Mouse (Mus musculus) testis, postnatal 14 days (tissue): Measurements from ENCODE around the gene Crhr1.

Experiments used
- DNase-seq: peaks from one replicate; pipeline ENCODE4 v3.0.0; 2021; ENCODE audit warnings: low spot score

Crhr1 gene

DNA sequence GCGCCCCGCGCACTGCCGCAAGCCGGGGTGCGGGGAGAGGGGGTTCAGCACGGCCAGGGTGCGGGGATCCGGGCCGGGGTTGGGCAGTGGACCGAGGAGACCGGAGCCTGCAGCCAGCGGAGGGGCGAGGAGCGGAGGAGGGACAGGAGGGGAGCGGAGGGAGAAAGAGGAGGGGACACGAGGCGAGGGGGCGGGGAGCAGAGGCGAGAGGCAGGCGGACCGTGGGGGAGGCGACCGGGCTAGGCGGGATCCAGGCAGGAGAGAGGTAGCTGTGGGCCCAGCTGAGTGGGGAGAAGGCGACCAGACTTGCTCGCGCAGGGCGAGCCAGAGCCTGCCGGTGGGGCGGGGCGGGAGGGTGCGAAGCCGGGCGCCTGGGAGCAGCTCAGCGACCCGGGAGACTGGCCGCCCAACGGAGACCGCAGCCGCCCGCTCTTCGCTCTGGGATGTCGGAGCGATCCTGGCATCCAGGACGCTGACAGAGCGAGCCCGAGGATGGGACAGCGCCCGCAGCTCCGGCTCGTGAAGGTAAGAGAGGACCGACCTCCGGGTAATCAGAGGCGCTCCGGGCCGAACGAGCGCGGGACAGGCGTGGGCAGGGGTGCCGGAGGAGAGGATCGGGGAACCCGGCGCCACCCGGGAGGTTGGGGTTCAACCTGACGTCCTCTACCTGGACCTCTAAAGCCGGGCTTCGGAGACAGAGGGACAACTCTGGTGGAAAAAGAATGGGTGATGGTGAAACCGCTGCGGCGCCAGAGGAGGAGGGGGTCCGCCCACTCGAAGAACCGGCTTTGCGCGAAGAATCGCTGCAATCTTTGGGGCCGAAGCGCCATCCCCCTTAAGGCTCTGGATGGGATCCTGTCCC, at the start of gene Crhr1:
TSS of gene Crhr1 (plus strand) at position 276 of the 862 bp plus-strand sequence.
- DNase-seq, result no peak

DNA sequence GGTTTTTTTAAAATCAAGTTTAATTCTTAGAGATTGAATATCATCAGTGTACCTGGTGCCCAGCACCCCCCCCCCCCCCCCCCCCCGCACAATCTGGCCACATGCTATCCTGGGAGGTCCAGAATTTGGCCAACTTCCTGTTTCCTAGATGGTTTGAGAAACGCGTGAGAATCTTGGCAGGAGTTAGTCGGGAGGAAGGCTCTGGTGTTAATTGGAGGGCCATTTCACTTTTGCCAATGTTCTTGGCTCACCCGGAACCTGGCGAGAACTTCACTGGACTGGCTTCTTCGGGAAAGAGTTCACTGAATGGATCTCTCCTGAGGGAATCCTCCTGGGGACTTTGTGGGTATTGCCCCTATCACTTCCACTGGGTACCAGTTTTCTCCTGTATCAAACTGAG, 49.4 kb upstream of the Crhr1 start:
- DNase-seq, result no peak

DNA sequence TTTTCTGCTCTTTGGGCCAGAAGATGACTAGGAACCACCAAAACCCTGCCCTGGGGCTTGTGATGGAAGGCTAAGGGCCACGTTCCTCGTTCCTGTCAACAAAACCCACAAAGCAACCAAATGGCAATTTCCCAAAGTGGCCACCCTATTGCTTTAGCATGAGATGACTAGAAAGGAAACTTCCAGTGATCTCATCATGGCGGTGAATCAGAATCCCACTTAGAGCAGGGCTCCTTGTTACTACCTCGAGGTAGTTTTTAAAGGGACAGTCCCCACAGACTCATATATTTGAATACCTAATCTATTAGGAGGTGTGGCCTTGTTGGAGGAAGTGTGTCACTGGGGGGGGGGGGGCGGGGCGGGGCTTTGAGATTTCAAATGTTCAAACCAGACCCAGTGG, 48.9 kb upstream of the Crhr1 start:
- DNase-seq, result no peak

DNA sequence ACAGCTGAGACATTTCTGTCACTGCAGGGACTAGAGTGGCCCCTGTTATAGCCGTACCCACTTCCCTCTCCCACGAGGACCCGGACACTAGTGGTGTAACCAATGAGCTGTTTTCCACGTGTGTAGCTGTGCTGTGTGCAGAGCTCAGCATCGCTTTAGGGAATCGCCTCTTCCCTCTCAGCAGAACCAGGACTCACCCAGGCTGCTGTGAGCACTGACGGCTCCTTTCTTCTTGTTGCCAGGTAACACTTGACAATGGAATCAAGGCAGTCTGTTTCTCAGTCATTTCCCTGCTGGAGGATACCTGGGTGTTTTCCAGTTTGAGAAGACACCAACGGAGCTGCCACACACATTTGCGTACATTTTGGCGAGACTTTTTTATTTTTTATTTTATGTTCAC, 44.1 kb upstream of the Crhr1 start:
- DNase-seq, result no peak

DNA sequence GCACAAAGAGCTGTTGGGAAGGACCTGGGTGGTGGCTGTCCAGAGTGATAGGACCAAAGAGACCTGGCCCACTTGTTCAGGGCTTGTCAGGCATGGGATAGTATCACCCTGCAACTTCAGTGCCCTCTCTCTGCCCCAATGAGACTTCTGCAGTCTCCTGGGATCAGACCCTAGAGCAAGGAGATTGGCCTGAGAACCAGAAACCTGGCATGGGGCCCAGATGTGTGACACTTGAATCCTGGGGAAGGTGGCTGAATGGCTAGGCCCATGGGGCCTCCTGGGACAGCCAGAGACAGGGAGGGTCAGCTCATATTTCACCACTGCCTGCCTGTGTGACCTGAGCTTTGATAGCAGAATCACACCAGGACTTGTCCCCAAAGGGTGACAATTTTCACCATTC, 41.9 kb upstream of the Crhr1 start:
- DNase-seq, result no peak

GRCm38 (mm10) chr11:104095151-104095550, 37.5 kb upstream of the Crhr1 start:
- no peak for DNase-seq

DNA sequence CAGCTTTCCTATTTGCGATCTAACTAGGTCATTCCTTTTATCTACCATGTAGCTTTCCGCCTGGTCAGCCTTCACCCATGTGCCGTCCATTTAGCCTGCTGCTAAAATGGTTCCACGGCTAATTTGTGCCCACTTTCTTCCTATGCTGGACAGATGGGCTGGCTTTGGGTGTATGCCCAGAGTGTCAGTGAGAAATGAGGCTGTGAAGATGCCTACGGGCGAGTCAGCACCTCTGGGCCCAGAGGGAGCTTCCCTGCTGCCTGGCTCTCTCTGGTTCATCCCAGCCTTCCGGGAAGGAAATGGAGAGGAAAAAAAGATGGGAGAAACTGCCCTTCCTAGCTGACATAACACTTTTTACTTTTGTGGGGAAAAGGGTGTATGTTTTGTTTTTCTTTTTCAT, 36.1 kb upstream of the Crhr1 start:
- no peak for DNase-seq

DNA sequence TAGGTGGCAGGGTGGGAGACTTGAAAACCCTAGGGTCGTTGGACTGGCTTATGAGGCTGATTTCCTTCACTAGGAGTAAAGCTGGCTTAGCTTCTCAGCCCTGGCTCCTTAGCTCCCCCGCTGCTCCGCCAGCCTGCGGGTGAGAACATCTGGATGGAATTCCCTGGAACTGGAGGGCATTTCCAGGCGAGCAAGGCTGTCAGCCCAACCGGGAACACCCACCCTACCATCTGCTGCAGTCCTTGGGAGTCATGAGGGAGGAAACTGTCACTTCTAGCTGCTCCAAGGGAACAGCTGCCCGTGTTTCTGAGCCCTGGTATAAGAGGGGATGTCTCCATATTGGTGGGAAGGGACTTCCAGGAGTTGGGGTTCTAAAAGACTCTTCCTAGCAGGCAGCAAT, 33.1 kb upstream of the Crhr1 start:
- DNase-seq, result no peak

DNA sequence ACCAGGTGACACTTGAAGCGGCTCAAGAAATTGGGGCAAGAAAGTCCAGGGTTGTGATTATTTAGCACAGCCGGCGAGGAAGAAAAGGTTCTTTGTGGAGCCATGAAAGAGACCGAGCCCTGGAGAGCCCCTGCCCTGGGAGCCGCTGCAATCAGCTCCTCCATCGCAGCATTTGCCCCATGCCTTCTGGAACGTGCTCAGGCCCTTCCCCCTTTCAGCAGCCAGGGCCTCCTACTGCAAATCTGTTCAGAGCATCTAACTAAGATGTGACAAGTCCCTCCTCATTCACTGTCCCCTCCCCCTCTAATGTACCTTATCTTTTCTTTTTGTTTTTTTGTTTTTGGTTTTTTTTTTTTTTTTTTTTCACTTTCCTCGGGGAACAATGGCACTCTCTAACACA, 30.0 kb upstream of the Crhr1 start:
- DNase-seq, result no peak

DNA sequence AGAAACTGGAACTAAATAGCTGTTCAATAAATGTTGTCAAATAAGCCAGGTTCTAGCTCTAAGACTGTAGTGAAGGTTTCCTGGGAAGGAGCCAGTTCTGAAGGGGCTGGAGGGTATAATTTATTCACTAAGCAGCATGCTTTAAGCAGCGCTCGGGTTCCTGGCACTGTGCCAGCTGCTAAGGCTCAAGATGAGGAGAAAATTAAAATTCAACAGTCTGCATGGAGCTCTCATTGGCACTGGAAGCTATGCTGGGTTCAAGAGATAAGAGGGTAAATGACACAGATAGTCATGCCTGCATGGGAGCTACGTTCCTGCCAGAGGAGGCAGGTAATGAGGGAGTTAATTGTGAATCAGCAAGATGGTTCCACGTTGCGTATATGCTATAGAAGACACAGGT, 26.3 kb upstream of the Crhr1 start:
- DNase-seq, result no peak

DNA sequence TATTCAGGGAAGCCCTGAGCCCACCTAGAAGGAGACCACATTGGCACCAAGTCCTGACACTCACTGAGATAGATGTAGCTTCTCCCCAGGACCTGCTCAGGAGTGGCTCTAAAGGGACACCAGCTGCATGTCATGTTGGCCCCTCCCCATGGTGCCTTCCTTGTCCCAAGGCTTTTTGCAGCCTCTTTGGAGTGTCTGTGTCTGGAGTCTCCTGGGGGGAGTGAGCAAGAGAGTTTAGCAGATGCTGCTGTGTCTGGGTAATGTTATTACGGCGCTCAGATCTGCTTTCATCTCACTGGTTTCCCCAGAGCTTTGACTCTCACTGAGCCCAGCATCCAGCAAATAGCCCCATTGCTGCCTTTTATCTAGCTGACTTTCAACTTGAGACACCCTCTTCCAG, 25.7 kb upstream of the Crhr1 start:
- DNase-seq, result no peak

- DNase-seq, result no peak
Measured at GRCm38 (mm10) chr11:104110366-104110765, 22.3 kb upstream of the Crhr1 start.

DNA sequence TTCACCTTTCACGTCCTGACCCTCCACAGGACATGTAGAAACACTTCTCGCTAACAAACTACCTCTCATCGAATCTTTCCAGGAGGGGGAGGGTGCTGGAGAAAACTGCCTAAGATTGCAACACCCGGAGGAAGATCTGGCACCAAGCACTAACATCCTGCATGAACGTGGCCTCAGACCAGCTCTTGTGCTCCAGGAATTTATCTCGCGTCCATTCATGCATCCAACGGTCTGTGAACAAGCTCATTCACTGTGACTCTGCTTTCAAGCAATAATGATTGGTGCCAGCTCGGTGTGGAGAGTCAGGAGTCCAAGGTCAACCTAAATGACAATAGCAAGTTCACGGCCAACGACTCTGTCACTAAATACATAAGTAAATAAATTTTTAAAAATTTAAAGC, 20.8 kb upstream of the Crhr1 start:
- DNase-seq, result no peak

DNA sequence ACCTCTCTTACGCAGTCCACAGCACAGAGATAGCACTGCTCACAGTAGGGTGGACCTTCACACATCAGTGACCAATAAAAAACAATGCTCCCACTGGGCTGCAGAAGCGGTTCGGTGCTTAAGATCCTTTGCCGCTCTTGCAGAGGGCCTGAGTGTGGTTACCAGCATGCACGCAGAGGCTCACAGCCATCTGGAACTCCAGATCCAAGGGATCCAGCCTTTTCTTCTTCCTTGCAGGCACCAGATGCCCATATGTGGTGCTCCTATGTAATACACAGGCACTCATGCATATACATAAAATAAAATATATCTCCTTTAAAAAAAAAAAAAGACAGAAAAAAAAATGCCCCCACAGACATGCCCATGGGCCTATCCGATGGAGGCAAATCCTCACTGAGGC, 19.0 kb upstream of the Crhr1 start:
- DNase-seq, result no peak

DNA sequence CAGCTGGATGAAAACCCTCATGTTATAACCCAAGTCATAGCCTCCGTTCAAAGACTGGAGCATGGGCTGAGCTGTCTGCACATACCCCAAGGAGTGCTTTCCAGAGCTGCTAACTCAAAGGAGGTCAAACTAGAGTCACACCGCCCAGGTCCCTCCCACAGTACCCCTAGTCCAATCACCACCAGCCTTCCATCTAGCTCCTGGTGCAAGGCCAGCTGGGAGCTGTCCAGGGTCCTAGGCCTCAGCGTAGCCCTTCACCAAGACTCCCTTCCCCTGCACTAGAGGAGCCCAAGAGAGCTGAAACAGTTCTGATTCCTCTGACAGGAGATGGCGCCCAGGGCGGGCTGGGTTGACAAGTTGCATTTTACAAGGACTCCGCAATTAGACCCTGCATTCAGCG, 18.0 kb upstream of the Crhr1 start:
- DNase-seq, result peak; percentile 71

DNA sequence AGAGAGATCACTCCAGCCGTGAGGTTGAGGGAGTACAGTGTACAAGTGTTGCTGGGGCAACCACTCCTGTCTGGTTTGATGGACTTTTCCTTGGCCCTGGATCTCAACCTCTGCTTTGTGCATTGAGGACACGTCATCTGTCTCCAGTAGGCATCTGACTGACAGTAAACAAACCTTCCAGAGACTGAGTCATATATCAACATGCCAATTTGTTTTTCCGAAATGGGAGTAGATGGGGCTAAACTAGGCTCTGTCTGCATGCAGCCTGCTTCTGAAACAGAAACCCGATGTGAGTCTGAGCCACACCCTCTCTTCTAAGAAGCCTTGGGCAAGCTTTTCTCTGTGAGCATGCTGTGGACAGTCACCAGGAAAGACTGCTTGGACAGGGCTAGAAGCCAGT, 14.3 kb upstream of the Crhr1 start:
- DNase-seq, result no peak

- DNase-seq, result no peak
Measured at GRCm38 (mm10) chr11:104122966-104123365, 9.7 kb upstream of the Crhr1 start.

DNA sequence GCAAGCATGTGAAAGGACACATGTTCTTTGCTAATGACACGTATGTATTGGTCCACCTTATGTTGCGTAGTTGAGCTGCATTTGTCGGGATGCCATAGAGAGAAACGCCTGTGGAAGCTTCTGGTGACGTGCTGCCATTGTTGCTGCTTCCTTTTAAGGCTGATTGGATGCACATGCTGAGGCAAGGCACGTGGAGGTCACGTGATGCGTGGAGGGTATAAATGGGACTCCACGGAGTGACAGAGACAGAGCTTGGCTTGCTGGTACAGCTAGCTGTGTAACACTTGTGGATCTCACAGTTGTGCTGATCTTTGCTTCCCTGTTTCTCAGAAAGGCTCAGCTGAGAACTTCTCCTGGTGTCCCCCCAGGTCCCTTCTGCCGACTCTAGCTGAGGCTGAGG, 9.2 kb upstream of the Crhr1 start:
- DNase-seq, result no peak

- DNase-seq, result no peak
Measured at GRCm38 (mm10) chr11:104124582-104124981, 8.1 kb upstream of the Crhr1 start.

DNA sequence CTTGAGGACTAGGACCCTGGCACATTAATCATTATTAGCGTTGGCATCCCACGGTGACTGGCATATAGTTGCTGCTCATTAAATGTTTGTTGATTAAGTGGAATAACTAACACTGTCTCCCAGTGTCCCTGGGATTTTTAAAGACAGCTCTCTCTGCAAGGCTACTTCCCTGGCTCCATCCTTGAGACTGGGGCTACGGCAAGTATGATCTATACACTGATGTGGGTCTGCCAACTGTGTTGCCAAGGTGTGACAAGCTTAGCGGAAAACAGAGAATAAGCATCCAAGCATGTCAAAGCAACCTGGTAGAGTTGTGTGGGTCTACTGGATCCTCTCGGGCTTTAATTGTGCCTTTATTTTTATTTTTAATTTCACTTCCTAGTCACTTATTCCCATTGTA, 3.2 kb upstream of the Crhr1 start:
- DNase-seq, result no peak

DNA sequence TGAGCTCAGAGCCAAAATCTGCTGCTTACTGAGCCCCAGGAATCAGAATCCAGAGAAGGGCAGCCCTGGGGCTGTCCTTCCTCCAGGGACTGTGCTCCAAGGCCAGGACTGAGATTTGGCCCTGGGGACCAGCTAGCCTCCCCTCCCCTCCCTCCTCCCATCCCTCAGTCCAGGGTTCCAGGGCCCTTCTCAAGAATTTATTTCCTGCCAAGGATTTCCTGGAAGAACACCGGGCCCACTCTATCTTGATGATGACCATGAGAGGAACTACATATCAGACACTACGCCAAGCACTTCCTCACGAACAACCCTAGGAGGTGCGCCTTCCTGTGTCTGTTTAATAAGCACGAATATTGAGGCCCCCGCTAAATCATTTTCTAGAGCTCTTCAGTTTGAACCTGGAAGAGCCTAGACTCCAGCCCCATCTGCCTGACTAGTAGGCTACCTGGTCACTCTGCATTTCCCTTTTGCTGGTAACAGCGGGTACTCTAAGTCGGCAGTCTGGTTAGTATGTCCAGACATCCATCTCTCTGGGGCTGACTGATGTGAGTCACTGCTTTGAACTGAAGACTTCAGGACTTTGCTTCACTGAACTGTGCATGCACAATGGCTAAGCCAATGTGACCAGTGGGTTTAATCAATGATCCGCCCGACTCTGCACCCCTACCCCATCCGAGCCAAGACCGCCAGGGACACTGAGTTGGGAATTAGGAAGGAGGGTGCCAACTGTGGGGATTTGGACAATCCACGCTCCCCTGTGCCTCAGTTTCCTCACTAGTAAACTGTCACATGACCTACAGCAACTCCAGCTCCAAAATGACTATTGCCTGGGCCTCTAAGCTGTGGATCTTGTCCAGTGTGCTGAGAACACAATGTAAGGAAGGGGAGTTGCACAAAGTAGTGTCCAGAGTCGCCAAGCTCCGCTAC, 1.7 kb upstream of the Crhr1 start:
- DNase-seq, result no peak

DNA sequence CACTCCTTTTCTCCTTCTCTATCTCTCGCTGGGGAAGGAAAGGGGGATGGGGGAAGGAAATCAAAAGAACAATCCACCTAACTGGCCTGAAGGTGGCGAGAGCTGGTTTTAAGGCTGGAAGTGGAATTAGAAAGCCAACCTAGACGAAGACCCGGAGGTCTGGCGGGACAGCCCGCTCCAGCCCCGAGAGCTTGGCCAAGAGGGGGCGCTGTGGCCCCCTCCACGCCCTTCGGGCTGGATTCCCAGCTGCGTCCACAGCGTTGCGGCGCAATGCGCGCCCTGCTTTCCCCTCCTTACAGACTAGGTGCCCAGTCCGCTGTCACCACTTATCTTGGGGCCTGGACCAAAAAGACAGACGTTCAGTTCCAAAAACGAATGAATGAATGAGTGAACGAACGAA, 899 bp upstream of the Crhr1 start:
- peak; percentile 46 for DNase-seq

- no peak for DNase-seq
Measured at GRCm38 (mm10) chr11:104133442-104133983, 858 bp downstream of the Crhr1 start.
